Mouse (Mus musculus): Measurements from ENCODE around the gene 2610318N02Rik. TPM values are rescaled to one million over a fixed set of nuclear protein-coding genes. Genes with fewer than 3 reads are reported as not detected.

2610318N02Rik gene
- polyA plus RNA-seq (2015; fragmentation: Illumina TruSeq; extraction: RNeasy Lipid Tissue Mini Kit (QIAGEN cat#74804); ENCODE audit: insufficient read depth, low read depth, low replicate concordance): 1.9 TPM

GRCm38 (mm10) chr16:17124871-17125520 lies at the start of gene 2610318N02Rik:
2610318N02Rik (minus strand) TSS chr16:17125167.

GRCm38 (mm10) chr16:17146772-17147235 lies 21.8 kb upstream of the 2610318N02Rik start, which contains the start of gene Ccdc116:
Ccdc116 (minus strand) TSS chr16:17147229.

GRCm38 (mm10) chr16:17144339-17144738 lies 19.4 kb upstream of the 2610318N02Rik start, which contains the start of gene Ydjc:
Ydjc (plus strand) TSS chr16:17144621.

GRCm38 (mm10) chr16:17132089-17132905 lies 7.3 kb upstream of the 2610318N02Rik start, which contains the start of gene Sdf2l1:
Sdf2l1 (minus strand) TSS chr16:17132383.

GRCm38 (mm10) chr16:17110771-17111743 lies 13.9 kb downstream of the 2610318N02Rik start, which contains the start of gene Ppil2:
Ppil2 (minus strand) TSS chr16:17111257.

GRCm38 (mm10) chr16:17069511-17070443 lies 55.2 kb downstream of the 2610318N02Rik start, which contains the start of gene Ypel1:
Ypel1 (plus strand) TSS chr16:17069696.

Other genes starting within 250 kb of the 2610318N02Rik start
- 6.6 TPM for gene Ppm1f, start 228.7 kb downstream of the 2610318N02Rik start, polyA plus RNA-seq (2015; fragmentation: Illumina TruSeq; extraction: RNeasy Lipid Tissue Mini Kit (QIAGEN cat#74804); ENCODE audit: insufficient read depth, low read depth, low replicate concordance)
- 13.6 TPM for gene Mapk1, start 141.8 kb downstream of the 2610318N02Rik start, polyA plus RNA-seq (2015; fragmentation: Illumina TruSeq; extraction: RNeasy Lipid Tissue Mini Kit (QIAGEN cat#74804); ENCODE audit: insufficient read depth, low read depth, low replicate concordance)
- 0.33 TPM for gene Ypel1, start 55.5 kb downstream of the 2610318N02Rik start, polyA plus RNA-seq (2015; fragmentation: Illumina TruSeq; extraction: RNeasy Lipid Tissue Mini Kit (QIAGEN cat#74804); ENCODE audit: insufficient read depth, low read depth, low replicate concordance)
- gene Ppil2, start 13.9 kb downstream of the 2610318N02Rik start, polyA plus RNA-seq (2015; fragmentation: Illumina TruSeq; extraction: RNeasy Lipid Tissue Mini Kit (QIAGEN cat#74804); ENCODE audit: insufficient read depth, low read depth, low replicate concordance): 21.5 TPM
- gene Sdf2l1, start 7.2 kb upstream of the 2610318N02Rik start, polyA plus RNA-seq (2015; fragmentation: Illumina TruSeq; extraction: RNeasy Lipid Tissue Mini Kit (QIAGEN cat#74804); ENCODE audit: insufficient read depth, low read depth, low replicate concordance): 45.2 TPM
- 1.3 TPM for gene Ydjc, start 19.5 kb upstream of the 2610318N02Rik start, polyA plus RNA-seq (2015; fragmentation: Illumina TruSeq; extraction: RNeasy Lipid Tissue Mini Kit (QIAGEN cat#74804); ENCODE audit: insufficient read depth, low read depth, low replicate concordance)
- 0.44 TPM for gene Ccdc116, start 22.1 kb upstream of the 2610318N02Rik start, polyA plus RNA-seq (2015; fragmentation: Illumina TruSeq; extraction: RNeasy Lipid Tissue Mini Kit (QIAGEN cat#74804); ENCODE audit: insufficient read depth, low read depth, low replicate concordance)
- 23.9 TPM for gene Ube2l3, start 77.5 kb upstream of the 2610318N02Rik start, polyA plus RNA-seq (2015; fragmentation: Illumina TruSeq; extraction: RNeasy Lipid Tissue Mini Kit (QIAGEN cat#74804); ENCODE audit: insufficient read depth, low read depth, low replicate concordance)
- gene Rimbp3, start 83.4 kb upstream of the 2610318N02Rik start, polyA plus RNA-seq (2015; fragmentation: Illumina TruSeq; extraction: RNeasy Lipid Tissue Mini Kit (QIAGEN cat#74804); ENCODE audit: insufficient read depth, low read depth, low replicate concordance): not detected
- 0.78 TPM for gene Hic2, start 108.4 kb upstream of the 2610318N02Rik start, polyA plus RNA-seq (2015; fragmentation: Illumina TruSeq; extraction: RNeasy Lipid Tissue Mini Kit (QIAGEN cat#74804); ENCODE audit: insufficient read depth, low read depth, low replicate concordance)
- 35.5 TPM for gene Tmem191c, start 150.9 kb upstream of the 2610318N02Rik start, polyA plus RNA-seq (2015; fragmentation: Illumina TruSeq; extraction: RNeasy Lipid Tissue Mini Kit (QIAGEN cat#74804); ENCODE audit: insufficient read depth, low read depth, low replicate concordance)
- 0.74 TPM for gene Serpind1, start 206.2 kb upstream of the 2610318N02Rik start, polyA plus RNA-seq (2015; fragmentation: Illumina TruSeq; extraction: RNeasy Lipid Tissue Mini Kit (QIAGEN cat#74804); ENCODE audit: insufficient read depth, low read depth, low replicate concordance)

Data from pancreas, adult 10 weeks (tissue).